Mouse (Mus musculus) spleen, postnatal 4 days (tissue): ENCODE measurements at regions not wholly inside any gene's neighbourhood (a gene's known extent, or its start where the extent isn't known, plus 50 kb on each side); places are given as distances from the start of the nearest gene placed in this dataset.
"Not testable (repeated sequence)": the region's sequence is repeated elsewhere in the genome, so short reads cannot be mapped to it uniquely, and the experiment has no call there.

Experiments
- DNase-seq, 2 experiments: peaks; one replicate each; pipeline ENCODE4 v3.0.0; 2022; ENCODE audit warnings: low spot score in 2 of 2

DNA sequence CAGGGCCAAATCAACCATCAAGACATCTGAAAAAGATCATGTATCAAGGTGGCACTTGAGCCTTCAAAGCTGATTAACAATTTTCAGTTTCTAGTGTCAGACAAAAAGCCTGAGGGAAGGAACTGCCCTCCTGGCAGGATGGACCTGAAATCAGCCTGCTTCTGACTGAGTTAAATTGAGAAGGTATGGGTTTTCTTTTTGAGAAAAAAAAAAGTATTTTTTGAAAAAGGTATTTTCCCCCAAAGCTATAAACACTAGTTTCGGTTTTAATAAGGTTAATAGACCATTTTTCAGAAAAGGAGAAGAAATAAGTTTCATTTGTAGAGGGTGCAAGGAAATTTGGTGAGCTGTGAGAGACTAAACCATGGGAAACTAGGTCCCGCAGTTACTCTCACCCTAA lies 124.6 kb upstream of the Mrpl21 start:
- DNase-seq = not testable (repeated sequence)

DNA sequence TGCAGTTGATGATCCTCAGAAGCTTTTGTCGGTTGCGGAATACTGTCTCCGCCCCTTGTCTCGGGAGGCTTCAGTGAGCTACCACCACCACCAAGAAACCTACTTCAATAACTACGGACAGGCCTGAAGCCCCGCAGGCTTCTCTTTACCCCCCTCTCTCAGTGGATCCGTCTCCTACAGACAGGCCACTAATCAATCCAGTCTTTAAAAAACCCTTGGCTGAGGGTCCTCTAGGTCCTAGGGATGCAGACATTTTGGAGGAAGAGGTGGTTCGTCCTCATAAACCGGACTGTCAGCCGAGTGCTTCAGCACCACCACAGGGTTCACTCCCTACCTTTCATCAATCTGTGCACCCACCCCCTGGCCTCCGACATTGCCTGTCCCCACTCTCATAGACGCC lies 123.4 kb upstream of the Mrpl21 start:
- DNase-seq = peak in 1 of 2 experiments; percentile 51

DNA sequence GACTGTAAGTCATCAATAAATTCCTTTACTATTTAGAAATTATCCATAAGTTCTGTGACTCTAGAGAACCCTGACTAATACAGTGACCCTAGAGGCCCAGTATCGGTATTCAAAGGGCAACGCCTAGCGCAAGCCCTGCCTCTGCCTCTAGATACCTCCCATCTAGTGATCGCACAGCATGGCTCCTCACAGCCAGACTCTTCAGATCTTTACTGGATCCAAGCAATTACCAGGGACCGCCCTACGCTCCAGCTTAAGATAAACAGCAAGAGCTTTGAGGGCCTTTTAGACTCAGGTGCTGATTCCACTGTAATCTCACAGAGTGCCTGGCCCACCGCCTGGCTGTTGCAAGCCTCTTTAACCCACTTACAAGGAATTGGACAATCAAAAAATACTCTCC lies 115.0 kb upstream of the Mrpl21 start:
- DNase-seq = no peak

DNA sequence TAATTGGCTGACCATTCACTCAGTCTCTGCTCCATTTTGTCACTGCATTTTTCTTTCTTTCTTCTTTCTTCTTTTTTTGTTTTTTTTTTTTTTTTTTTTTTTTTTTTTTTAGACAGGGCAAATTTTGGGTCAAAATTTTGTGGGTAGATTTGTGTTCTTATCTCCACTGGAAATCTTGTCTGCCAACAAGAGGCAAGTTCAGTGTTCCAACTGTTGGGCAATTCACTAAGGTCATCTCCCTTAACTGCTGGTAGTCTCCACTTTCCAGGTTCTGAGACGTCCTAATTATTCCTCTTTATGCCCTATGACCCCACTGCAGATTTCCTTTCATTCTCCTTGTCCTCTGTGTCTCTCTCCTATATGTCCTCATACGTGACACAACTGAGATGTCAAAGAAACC lies 100.1 kb upstream of the Mrpl21 start:
- no peak for DNase-seq

DNA sequence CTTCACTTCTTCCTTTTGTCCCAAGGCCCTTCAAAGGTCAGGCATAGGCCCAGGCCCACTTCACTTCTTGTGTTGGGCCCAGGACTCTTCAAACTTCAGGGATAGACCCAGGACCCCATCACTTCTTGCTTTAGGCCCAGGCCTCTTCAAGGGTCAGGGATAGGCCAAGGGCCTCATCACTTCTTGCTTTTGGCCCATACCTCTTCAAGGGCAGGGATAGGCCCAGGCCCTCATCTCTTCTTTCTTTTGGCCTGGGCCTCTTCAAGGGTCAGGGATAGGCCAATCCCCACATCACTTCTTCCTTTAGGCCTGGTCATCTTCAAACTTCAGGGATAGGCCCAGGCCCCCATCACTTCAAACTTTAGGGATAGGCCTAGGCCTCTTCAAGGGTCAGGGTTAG lies 90.1 kb upstream of the Mrpl21 start:
- no peak for DNase-seq

DNA sequence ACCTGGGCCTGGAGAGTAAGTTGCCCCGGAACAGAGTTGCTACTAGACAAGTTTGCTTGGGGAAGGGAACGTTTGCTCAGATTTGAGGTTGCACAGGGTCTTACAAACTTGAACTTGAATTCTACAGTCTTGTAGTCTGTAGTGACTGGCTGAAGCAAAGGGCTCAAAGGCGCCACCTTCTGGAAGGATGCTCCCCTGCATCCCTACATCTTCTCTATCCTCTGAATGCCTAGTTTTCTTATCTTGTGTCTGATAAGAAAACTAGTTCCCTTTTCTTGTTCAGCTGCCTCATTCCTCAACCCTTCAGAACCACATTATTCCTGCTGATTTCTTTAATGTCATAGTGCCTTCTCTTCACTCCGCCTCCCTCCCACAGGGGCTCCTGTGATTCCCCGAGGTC lies 78.2 kb upstream of the Mrpl21 start:
- not testable (repeated sequence) for DNase-seq

DNA sequence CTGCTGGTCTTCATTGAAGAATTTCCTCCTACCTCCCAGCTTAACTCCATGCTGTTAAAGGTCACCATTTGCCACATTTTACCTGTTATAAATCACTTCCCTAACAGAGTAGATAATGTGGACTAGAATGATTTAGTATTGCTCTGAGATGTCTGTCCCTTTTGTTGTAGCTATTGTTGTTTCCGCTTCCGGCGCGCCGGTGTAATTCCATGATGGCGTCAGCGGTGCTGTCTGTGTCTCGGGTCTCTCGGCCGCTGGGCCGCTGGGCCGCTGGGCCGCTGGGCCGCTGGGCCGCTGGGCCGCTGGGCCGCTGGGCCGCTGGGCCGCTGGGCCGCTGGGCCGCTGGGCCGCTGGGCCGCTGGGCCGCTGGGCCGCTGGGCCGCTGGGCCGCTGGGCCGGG lies 77.3 kb upstream of the Mrpl21 start:
- DNase-seq = not testable (repeated sequence)

DNA sequence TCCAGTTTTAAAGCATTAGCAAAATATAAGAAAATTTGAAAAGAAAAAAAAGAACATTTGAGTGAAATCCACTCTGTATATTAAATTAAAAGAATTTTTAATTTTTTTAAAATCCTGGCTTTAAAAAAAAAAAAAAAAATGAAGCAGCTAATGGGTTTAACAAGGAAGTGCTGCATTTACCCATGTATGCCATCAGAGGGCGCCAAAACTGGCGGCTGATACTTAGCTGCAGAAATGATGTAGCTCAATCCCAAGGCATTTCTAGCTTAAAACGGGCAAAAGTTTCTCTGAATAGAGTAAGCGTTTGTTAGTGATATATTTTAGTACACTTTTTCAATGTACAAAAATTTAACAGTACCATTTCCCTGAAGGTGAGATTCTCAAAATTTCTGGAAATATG lies 74.4 kb upstream of the Mrpl21 start:
- DNase-seq = no peak
